1 mouse cellular context compared by ENCODE assay signal in the genomic region with DNA sequence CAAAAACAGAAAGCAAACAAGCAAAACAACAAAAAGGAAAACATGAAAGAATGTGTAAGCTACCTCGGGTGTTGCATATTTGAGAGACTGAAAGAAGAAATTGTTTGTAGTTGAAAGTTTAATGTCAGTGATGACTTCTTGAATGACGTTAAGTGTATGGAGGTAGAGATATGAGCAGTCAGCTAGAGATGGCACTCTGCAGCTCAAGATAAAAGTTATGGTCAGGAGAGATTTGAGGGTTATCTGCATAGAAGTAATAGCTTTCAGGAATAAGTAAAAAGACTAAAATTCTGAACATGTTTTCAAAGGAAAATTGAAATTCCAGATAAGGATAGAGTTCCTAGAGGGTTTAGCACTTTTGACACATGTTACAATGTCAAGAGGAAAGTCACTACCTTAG.
TF ChIP-seq lines count a peak whose summit lies in the region.

No protein-coding gene starts in this region.

TF ChIP-seq in MEL, 35 proteins besides CTCF, POLR2A, EP300 and RAD21 (continued from another document):
- TF ChIP-seq POLR2AphosphoS2 (IDR thresholded peaks at IDR 0.05; ENCODE audit: low read length) = no peak
- TF ChIP-seq BHLHE40 (IDR thresholded peaks at IDR 0.05; ENCODE audit: borderline replicate concordance, low read depth, low read length) = 0 out of 2 replicates have a peak, but pooled peaks have one; percentile 4
- 0 out of 2 replicates have a peak, but pooled peaks have one; percentile 28 for TF ChIP-seq HCFC1 (IDR thresholded peaks at IDR 0.05; ENCODE audit: low read depth, low read length)
- TF ChIP-seq USF1 (IDR thresholded peaks at IDR 0.05; ENCODE audit: low read depth, low read length) = no peak
- no peak for TF ChIP-seq MXI1 (IDR thresholded peaks at IDR 0.05; ENCODE audit: low read depth, low read length)
- no peak for TF ChIP-seq TBP (IDR thresholded peaks at IDR 0.05; ENCODE audit: low read depth, low read length)
- TF ChIP-seq CHD2 (IDR thresholded peaks at IDR 0.05; ENCODE audit: low read length) = no peak
- no peak for TF ChIP-seq NELFE (IDR thresholded peaks at IDR 0.05; ENCODE audit: low read depth, low read length)
- TF ChIP-seq POLR2AphosphoS5 (IDR thresholded peaks at IDR 0.05; ENCODE audit: borderline replicate concordance, low read depth, low read length) = no peak
- TF ChIP-seq ZNF384 (IDR thresholded peaks at IDR 0.05; ENCODE audit: low read depth, low read length) = no peak
- peak; percentile 82 for TF ChIP-seq ETS1 (IDR thresholded peaks at IDR 0.05; ENCODE audit: low read depth, low read length)
- peak; percentile 13; the same call in 1 of the 2 replicates for TF ChIP-seq MAFK (IDR thresholded peaks at IDR 0.05; ENCODE audit: borderline replicate concordance, low read depth, low read length)
- peak; percentile 49 for TF ChIP-seq TAL1 (IDR thresholded peaks at IDR 0.05; ENCODE audit: low read length)
